In the genomic region with DNA sequence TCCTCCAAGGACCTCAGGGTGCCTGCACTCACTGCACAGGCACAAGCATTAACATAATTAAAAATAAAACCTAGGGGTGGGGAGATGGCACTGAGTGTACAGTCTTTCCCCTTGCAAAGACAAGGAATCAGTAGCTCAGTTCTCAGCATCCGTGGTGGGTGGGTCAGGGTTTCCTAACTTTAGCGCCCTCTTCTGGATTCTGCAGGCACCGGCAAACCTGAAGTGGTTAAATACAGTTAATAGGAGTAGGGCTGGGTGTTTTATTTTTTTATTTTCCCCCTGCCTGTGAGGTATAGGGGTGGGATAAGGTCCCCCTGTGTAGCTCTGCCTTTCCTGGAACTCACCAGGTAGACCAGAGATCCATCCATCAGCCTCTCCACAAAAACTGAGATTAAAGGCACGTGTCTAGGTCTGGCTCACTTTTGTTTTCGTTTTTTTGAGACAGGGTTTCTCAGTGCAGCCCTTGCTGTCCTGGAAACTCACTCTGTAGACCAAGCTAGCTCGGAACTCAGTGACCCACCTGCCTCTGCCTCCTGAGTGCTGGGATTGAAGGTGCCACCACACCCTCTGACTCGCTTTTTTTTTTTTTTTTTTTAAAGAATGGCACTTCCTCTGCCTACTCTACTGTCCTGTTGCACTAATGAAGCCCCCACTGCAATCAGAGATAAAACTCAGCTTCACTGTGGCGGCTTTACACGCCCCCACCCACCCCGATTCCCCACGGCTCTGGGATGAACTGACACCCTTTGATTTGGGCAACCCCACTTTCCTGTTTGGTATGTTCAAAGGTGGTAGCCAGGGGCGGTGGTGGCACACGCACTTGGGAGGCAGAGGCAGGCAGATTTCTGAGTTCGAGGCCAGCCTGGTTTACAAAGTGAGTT, we compare ENCODE assay signal across 1 mouse cellular context.
TF ChIP-seq lines count a peak whose summit lies in the region.

No protein-coding gene starts in this region.

TF ChIP-seq in CH12.LX, 34 proteins besides CTCF, POLR2A, EP300 and RAD21:
- no peak for TF ChIP-seq ZMIZ1 (IDR thresholded peaks at IDR 0.05; ENCODE audit: low read depth, low read length)
- no peak for TF ChIP-seq ZKSCAN1 (IDR thresholded peaks at IDR 0.05; ENCODE audit: borderline replicate concordance, low read depth, low read length)
- TF ChIP-seq MXI1 (IDR thresholded peaks at IDR 0.05; ENCODE audit: low read depth, low read length), result peak; percentile 21; the same call in 1 of the 2 replicates
- TF ChIP-seq SMC3 (IDR thresholded peaks at IDR 0.05; ENCODE audit: low read depth, low read length), result no peak
- no peak for TF ChIP-seq E2F4 (IDR thresholded peaks at IDR 0.05; ENCODE audit: insufficient replicate concordance, low read depth, low read length)
- 0 out of 2 replicates have a peak, but pooled peaks have one; percentile 41 for TF ChIP-seq BHLHE40 (IDR thresholded peaks at IDR 0.05; ENCODE audit: low read depth, low read length)
